Mouse (Mus musculus) stomach, embryonic 14.5 days (tissue): Measurements from ENCODE around the gene Tmem231. TPM values are rescaled to one million over a fixed set of nuclear protein-coding genes. Genes with fewer than 3 reads are reported as not detected.

Experiments
- ATAC-seq: fragments of 200-750 bp; cut with Nextera tagmentation; 2 replicates; pipeline ENCODE4 v1.8.0; 2017; ENCODE audit warnings: low read depth, moderate TSS enrichment; ENCODE audit not compliant: insufficient number of reproducible peaks, insufficient read depth, low FRiP score
- H3K27ac ChIP-seq: fragments of 300-500 bp; sonication (generic); 2 replicates; pipeline ENCODE4 v1.5.1; 2014; ENCODE audit warnings: mild to moderate bottlenecking, low read length, moderate library complexity, mixed read lengths
- H3K27me3 ChIP-seq: fragments of 300-500 bp; sonication (generic); 2 replicates; pipeline ENCODE4 v1.6.1; 2014; ENCODE audit warnings: low read length, control low read depth, mixed read lengths; ENCODE audit not compliant: control insufficient read depth, insufficient read depth
- H3K36me3 ChIP-seq: fragments of 300-500 bp; sonication (generic); 2 replicates; pipeline ENCODE4 v1.6.1; 2014; ENCODE audit warnings: mild to moderate bottlenecking, control low read depth, low read length, moderate library complexity, mixed read lengths; ENCODE audit not compliant: control insufficient read depth, insufficient read depth
- H3K4me1 ChIP-seq: fragments of 300-500 bp; sonication (generic); 2 replicates; pipeline ENCODE4 v1.6.1; 2014; ENCODE audit warnings: low read length, control low read depth, mixed read lengths; ENCODE audit not compliant: control insufficient read depth, insufficient read depth
- H3K4me2 ChIP-seq: fragments of 300-500 bp; sonication (generic); replicated peaks from 2 replicates; pipeline ENCODE4 v1.6.1; 2014; ENCODE audit warnings: low read depth, low read length, control low read depth
- H3K4me3 ChIP-seq: fragments of 300-500 bp; sonication (generic); 2 replicates; pipeline ENCODE4 v1.5.1; 2014; ENCODE audit warnings: low read depth, low read length, control low read depth
- H3K9ac ChIP-seq: fragments of 300-500 bp; sonication (generic); replicated peaks from 2 replicates; pipeline ENCODE4 v1.6.1; 2014; ENCODE audit warnings: low read depth, mild to moderate bottlenecking, control low read depth, low read length, moderate library complexity, mixed read lengths
- H3K9me3 ChIP-seq: fragments of 300-500 bp; sonication (generic); 2 replicates; pipeline ENCODE4 v1.6.1; 2016; ENCODE audit warnings: low read depth, low read length, control low read depth; ENCODE audit not compliant: control insufficient read depth
- WGBS: fragments of 180-500 bp; shearing (Covaris S2); extraction: QIAGEN DNeasy Blood & Tissue Kit; methylation state at CpG from one replicate; pipeline ENCODE4 v1.1.7; 2014; 5-methylcytosine and 5-hydroxymethylcytosine counted together
- polyA plus RNA-seq: library from polyadenylated mRNA; unstranded; fragments of >200 nt; fragmentation: Nextera tagmentation; extraction: Ambion mirVana; gene quantifications from 2 replicates; pipeline ENCODE4 v1.2.1, GENCODE M21; 2014

The Tmem231 gene
- polyA plus RNA-seq, 1 experiment from 2014 or later, result 16.6 TPM

DNA sequence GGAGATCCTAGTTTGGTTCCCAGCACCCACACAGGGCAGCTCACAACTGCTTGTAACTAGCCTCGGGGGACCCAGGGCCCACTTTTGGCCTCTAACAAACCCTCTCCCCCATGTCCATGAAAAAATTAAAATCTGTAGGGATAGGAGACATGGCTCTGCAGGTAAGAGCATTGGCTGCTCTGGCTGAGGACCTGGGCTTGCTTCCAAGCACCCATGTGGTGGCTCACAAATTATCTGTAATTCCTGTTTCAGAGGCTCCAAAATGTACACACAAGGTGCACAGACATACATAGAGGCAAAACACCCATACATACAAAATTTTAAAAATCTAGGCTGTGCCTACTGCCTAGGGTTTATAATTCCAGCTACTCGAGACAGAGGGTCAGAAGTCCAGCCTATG lies 23.6 kb upstream of the Tmem231 start:
- ATAC-seq, result no peak
- no peaks in the 10 kb centered on the region for H3K4me1 ChIP-seq
- no peak overlapping the region for H3K27ac ChIP-seq
- H3K9ac ChIP-seq, result no peak overlapping the region
- WGBS, result 92% methylated on average over 2 of the region's 2 CpGs
- no peak overlapping the region for H3K4me3 ChIP-seq
- H3K27me3 ChIP-seq, result no peaks in the 10 kb centered on the region
- no peak overlapping the region for H3K4me2 ChIP-seq
- peaks cover 25% of the 10 kb centered on the region for H3K36me3 ChIP-seq
- no peaks in the 10 kb centered on the region for H3K9me3 ChIP-seq

DNA sequence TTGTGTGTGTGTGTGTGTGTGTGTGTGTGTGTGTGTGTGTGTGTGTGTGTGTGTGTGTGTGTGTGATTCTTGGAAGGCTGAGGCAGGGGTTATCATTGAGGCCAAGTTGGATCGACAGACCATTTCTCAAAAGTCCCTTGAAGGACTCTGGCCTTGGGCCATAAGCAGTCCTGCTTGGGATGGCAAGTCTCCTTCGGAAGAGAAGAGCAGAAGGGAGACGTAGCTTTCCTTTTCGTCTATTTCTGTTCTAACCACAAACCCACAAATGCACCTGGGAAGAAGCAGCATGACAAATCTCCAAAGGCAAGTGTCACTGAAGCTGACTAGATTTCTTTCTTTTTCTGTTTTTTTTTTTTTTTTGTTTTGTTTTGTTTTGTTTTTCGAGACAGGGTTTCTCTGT lies 22.2 kb upstream of the Tmem231 start:
- Histone ChIP-seq H3K9me3 (no peaks in the 10 kb centered on the region), H3K27me3 (no peaks in the 10 kb centered on the region), H3K4me3 (no peak overlapping the region), H3K9ac (no peak overlapping the region), H3K4me2 (no peak overlapping the region), H3K4me1 (no peaks in the 10 kb centered on the region), H3K36me3 (peaks cover 33% of the 10 kb centered on the region), H3K27ac (no peak overlapping the region)
- no peak for ATAC-seq
- WGBS, result 93% methylated on average over 5 of the region's 5 CpGs

DNA sequence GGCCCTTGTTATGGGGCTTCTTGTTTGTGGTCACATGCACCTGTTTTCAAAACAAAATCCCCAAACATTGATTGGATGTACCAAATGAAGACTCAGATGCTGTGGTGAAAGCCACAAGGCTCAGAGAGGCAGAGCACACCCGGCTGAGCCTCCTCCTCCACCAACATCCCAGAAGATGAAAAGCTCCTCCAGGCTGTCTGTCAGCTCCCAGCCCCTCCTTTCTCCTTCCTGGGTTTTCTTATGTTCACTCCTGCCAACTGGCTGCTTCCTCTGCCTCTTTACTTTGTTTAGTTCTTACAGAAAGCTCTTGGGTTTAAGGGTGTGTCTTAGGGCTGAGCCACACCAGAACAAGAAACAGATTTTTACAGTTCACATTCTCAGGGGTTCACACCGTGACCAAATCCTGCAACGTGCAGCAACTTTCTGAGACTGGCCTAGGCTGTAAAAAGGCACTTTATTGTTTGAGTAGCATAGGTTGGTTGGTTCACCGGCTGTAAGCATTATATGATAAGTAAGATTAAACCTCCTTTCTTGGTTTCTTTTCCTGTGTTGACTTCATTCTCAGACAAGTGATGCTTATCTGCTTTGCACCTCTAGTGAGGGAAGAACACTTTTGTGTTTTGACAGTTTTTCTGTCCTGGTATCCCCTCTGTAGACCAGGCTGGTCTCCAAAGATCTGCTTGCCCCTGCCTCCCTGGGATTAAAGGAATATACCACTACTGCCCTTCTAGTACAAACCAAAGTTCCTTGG lies 21.3 kb upstream of the Tmem231 start:
- Histone ChIP-seq H3K36me3 (peaks cover 33% of the 10 kb centered on the region), H3K4me1 (no peaks in the 10 kb centered on the region), H3K27me3 (no peaks in the 10 kb centered on the region), H3K9me3 (no peaks in the 10 kb centered on the region), H3K4me2 (no peak overlapping the region), H3K9ac (no peak overlapping the region), H3K27ac (no peak overlapping the region), H3K4me3 (no peak overlapping the region)
- no peak for ATAC-seq
- WGBS, result 80% methylated on average over 4 of the region's 4 CpGs

DNA sequence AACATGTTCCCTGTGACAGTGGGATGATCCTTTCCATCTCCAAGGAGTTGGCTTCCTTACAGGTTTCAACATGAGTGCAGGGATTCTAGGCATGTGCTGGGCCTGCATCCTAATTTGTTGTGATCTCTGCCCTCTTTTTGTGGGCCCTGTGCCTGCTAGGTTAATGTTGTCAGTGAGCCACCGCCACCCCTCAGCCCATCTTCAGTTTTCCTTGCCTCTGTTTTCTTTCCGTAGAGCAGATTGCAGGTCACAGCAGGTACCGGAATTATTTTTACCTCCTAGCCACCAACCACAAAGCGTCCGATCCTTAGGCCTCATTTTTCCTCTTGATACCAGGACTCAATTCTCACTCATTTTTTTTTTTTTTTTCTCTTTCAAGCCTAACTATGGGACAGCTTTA lies 18.3 kb upstream of the Tmem231 start:
- H3K27ac ChIP-seq, result no peak overlapping the region
- H3K36me3 ChIP-seq, result peaks cover 51% of the 10 kb centered on the region
- 93% methylated on average over 5 of the region's 5 CpGs for WGBS
- ATAC-seq, result no peak
- no peaks in the 10 kb centered on the region for H3K27me3 ChIP-seq
- no peak overlapping the region for H3K9ac ChIP-seq
- no peaks in the 10 kb centered on the region for H3K9me3 ChIP-seq
- H3K4me1 ChIP-seq, result no peaks in the 10 kb centered on the region
- no peak overlapping the region for H3K4me3 ChIP-seq
- H3K4me2 ChIP-seq, result no peak overlapping the region

DNA sequence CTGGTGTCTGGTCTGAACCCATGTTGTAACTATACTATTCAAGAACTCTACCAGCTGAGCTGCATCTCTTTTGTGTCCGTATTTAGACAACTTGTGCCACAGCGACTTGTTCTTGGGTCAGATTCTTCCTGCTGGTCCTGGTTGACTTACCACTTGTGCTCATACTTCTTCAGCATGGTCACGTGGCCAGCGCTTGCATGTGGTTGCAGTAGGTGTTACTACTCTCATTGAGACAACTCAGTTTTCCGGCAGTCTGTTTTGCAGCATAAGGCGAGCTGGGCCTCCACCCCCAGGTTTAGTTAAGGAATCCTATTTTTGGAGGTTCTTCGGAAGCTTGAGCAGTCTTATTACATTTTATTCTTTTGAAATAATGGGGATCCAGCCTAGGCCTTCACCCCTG lies 17.6 kb upstream of the Tmem231 start:
- ATAC-seq, result no peak
- Histone ChIP-seq H3K9me3 (no peaks in the 10 kb centered on the region), H3K4me3 (no peak overlapping the region), H3K27ac (no peak overlapping the region), H3K36me3 (peaks cover 46% of the 10 kb centered on the region), H3K27me3 (no peaks in the 10 kb centered on the region), H3K9ac (no peak overlapping the region), H3K4me2 (no peak overlapping the region), H3K4me1 (no peaks in the 10 kb centered on the region)
- WGBS, result 91% methylated on average over 7 of the region's 7 CpGs

DNA sequence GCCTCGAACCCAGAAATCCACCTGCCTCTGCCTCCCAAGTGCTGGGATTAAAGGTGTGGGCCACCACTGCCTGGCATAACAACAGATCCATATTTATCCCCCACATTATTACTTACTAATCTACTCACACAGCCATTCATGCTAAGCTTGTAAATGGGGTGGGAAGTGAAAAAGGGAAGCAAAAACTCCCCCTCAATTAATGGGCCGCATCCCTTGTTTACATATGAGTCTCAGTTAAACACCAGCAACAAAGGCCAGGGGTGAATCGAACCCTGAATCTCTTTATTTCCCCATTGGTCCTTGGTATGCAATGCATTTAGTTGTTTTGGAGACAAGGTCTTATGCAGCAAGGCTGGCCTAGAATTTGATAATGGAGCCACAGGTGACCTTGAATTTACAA lies 17.2 kb upstream of the Tmem231 start:
- Histone ChIP-seq H3K4me1 (no peaks in the 10 kb centered on the region), H3K4me3 (no peak overlapping the region), H3K27me3 (no peaks in the 10 kb centered on the region), H3K36me3 (peaks cover 49% of the 10 kb centered on the region), H3K4me2 (no peak overlapping the region), H3K9ac (no peak overlapping the region), H3K9me3 (no peaks in the 10 kb centered on the region), H3K27ac (no peak overlapping the region)
- ATAC-seq, result no peak
- WGBS, result 85% methylated on average over 3 of the region's 3 CpGs

DNA sequence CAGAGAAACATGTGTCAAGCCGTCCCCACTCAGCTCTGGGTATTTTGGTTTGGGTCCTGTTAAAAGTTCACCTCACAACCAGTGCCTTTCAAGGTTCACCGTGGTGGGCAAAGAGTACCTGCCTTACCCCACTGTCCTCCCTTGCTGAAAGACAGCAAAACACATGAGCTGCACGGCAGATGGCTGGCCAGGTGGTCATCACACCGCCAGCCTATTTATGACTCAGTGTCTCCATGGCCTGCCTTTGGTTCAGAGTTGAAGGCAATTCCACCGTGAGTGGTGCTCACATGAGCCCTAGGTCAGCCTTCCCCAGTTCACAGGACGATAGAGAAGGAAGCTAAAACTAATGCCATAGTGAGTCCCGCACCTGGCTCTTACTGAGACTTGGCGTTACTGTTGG lies 14.3 kb upstream of the Tmem231 start:
- WGBS, result 91% methylated on average over 8 of the region's 8 CpGs

DNA sequence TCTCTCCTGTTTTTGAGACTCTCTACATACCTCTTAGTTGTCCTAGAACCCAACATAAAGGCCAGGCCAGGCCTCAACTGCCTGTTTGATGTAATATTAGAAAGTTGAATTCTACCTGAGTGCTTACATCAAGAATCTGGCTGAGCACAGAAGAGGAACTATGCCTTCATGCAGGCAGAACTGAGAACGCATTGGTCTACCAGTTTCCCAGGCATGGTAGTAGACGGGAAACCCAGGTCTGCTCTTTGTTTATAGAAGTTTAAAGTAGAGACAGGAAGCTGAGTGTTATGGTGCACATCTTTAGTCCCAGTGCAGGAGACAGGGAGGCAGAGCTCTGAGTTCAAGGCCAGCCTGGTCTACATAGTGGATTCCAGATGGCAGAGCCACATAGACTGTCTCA lies 13.5 kb upstream of the Tmem231 start:
- Histone ChIP-seq H3K36me3 (peaks cover 55% of the 10 kb centered on the region), H3K4me2 (no peak overlapping the region), H3K27me3 (no peaks in the 10 kb centered on the region), H3K4me3 (no peak overlapping the region), H3K9ac (no peak overlapping the region), H3K27ac (no peak overlapping the region), H3K4me1 (no peaks in the 10 kb centered on the region), H3K9me3 (no peaks in the 10 kb centered on the region)
- WGBS, result 75% methylated on average over 2 of the region's 2 CpGs
- ATAC-seq, result no peak

More for the DNA sequence above, 14.3 kb upstream of the Tmem231 start:
- no peaks in the 10 kb centered on the region for H3K4me1 ChIP-seq
- peaks cover 56% of the 10 kb centered on the region for H3K36me3 ChIP-seq
- no peak overlapping the region for H3K27ac ChIP-seq
- no peak overlapping the region for H3K9ac ChIP-seq
- H3K27me3 ChIP-seq, result no peaks in the 10 kb centered on the region
- no peak overlapping the region for H3K4me2 ChIP-seq
- no peak for ATAC-seq
- H3K4me3 ChIP-seq, result no peak overlapping the region
- H3K9me3 ChIP-seq, result no peaks in the 10 kb centered on the region

DNA sequence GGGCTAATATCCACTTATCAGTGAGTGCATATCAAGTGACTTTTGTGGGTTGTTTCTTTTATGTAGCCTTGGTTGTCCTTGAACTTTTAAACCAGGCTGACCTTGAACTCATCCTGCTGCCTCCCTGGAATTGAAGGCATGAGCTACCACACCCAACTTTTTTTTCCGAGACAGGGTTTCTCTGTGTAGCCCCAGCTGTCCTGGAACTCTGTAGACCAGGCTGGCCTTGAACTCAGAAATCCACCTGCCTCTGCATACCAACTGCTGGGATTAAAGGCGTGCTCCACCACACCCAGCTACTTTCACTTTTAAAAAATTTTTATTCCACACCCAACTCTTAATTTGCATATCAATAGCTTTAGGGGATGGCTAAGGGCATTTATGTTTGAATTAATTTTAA lies 9.9 kb upstream of the Tmem231 start:
- Histone ChIP-seq H3K4me3 (no peak overlapping the region), H3K4me1 (peaks cover 3% of the 10 kb centered on the region; the same call in 1 of the 2 replicates), H3K9me3 (no peaks in the 10 kb centered on the region), H3K36me3 (peaks cover 42% of the 10 kb centered on the region), H3K27me3 (no peaks in the 10 kb centered on the region), H3K9ac (no peak overlapping the region), H3K27ac (no peak overlapping the region), H3K4me2 (no peak overlapping the region)
- WGBS, result 97% methylated on average over 2 of the region's 2 CpGs
- no peak for ATAC-seq
